Mouse (Mus musculus): ENCODE data around the gene Traf7. TPM values are rescaled to one million over a fixed set of nuclear protein-coding genes. Genes with fewer than 3 reads are reported as not detected.

Gene Traf7
- total RNA-seq, 1 experiment from 2014 or later, result 118 TPM

DNA sequence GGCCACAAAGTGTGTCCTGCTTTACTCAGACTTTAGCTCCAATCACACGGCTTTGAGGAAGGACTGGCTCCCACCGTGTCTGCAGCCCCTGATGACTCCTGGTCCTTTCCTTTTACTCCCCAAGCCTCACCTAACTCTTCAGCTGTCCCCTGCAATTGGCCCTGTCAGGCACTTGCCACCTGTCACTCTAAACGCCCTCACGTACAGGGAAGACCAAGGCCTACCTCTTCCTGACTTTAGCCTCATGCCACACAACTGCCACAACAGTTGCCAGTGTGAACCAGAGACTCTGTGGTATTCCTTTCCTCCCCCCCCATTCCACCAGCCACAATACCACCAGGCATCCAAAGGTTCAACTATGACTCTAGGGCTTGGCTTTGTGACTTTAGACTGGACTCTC, 7.3 kb downstream of the Traf7 start:
- no peak for ATAC-seq (ENCODE audit: extremely low read depth, insufficient number of reproducible peaks, low FRiP score, poor library complexity, severe bottlenecking)

DNA sequence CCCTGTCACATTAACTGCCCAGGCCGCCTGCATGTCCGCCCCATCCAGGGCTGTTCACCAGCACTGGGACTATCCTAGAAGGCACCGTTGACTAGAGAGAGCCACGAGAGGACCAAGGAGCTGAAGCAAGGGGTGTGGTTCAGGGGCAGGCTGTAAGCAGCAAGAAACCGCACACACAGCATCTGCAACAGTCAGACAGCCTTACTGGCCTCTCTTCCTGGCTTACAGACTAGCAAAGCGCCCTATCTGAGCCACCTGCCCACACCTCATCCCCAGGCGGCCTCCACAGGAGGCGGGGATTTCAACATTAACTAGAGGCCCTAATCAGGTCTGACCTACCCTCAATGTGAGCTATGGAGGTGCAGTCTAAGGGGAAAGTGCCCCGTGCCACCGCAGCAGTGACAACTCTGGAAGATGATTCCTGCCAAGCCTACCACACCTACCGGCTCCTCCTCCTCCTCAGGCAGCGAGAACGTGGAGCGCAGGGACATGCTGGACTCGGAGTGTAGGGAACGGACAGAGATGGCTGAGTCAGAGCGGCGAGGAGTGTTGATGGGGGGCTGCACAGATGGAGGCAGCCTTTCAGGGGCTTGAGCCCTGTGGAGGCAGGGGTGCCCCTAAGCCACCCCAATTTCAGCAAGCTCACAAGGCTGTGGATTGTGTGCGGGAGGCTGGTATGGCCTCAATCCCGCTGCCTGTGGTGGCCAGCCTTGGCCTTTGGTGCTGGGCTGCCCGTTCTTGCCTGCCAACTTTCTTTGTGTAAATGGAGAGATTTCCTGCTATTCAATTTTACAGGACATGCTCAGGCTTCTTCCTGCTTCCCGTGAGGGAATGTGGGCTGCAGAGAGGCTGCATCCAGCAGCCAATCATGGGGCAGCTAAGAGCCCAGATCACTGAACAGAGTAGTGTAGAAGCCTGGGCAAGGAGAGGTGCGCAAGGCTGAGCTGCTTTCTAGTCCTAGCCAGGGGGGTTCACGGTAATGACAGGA, 13.2 kb downstream of the Traf7 start:
- no peak for ATAC-seq (ENCODE audit: extremely low read depth, insufficient number of reproducible peaks, low FRiP score, poor library complexity, severe bottlenecking)

DNA sequence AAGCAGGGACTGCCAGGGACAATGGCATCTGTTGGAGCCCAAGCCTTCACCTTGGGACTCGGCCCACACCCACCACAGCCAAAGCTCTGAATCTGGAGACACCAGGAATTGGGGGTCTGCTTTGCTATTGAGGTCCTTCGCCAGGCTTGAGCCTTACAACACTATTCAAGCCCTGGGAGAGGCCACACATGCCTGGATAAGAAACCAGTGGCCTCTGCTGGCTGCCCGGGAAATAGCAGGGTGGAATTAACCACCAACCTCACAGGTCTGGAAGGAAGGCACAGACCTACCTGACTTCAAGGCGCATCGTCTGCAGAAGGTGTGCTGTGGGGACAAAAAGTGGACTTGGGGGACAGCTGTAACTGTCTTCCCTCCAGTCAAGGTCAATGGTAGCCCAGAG, 14.1 kb downstream of the Traf7 start:
- no peak for ATAC-seq (ENCODE audit: extremely low read depth, insufficient number of reproducible peaks, low FRiP score, poor library complexity, severe bottlenecking)

DNA sequence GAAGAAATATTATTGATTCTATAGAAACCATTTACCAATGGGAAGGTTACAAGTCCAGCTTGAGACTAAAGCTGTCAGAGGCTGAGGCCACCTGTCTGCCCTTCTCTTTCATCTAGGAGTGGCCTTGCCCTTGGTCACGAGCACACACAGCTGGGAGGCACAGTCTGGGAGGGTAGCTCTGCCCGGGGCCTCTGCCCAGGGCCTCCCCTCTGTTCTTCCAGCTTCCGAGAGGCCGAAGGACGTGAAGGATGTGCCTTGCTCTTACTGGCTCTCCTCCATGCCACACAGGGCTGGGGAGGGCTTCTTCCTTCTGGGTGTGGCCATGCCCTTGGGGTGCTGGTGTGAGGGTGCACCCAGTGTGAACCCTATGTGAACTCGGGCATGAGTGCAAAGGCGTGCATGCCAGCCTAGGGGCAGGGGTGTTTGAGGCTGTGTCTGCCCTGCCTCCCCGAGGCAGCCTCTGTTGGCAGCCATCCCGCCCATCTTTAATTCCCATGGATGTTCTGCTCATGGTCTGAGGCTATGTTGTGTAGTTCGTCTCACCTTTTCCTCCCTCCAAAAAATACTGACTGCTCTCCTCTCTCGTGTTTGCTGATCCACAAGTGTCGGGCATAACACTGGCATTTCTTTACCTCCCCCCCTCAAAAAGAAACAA, 19.8 kb downstream of the Traf7 start:
- ATAC-seq (ENCODE audit: extremely low read depth, insufficient number of reproducible peaks, low FRiP score, poor library complexity, severe bottlenecking), result no peak

DNA sequence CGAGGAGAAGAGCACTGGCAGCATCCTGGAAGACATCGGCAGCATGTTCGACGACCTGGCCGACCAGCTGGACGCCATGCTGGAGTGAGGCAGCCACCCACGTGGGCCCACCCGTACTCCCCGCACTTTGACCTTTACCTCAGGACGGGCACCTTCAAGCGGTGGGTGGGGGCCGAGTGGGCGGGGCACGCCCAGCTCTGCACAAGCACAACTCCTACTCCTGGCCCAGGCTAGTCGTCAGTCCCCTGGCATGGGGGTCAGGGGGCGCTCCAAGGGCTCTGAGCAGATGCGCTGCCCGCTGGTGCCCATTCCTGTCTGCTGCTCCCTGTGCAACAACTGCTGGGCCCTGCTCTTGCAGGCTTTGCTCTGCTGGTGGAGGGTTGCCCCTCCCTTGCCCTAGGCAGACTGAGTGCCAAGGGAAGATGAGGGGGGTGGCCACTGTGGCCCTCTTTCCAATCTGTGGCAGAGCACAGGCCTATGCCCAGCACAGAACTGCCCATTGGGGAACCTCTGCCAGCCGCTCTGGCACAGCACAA, 20.5 kb downstream of the Traf7 start:
- no peak for ATAC-seq (ENCODE audit: extremely low read depth, insufficient number of reproducible peaks, low FRiP score, poor library complexity, severe bottlenecking)

DNA sequence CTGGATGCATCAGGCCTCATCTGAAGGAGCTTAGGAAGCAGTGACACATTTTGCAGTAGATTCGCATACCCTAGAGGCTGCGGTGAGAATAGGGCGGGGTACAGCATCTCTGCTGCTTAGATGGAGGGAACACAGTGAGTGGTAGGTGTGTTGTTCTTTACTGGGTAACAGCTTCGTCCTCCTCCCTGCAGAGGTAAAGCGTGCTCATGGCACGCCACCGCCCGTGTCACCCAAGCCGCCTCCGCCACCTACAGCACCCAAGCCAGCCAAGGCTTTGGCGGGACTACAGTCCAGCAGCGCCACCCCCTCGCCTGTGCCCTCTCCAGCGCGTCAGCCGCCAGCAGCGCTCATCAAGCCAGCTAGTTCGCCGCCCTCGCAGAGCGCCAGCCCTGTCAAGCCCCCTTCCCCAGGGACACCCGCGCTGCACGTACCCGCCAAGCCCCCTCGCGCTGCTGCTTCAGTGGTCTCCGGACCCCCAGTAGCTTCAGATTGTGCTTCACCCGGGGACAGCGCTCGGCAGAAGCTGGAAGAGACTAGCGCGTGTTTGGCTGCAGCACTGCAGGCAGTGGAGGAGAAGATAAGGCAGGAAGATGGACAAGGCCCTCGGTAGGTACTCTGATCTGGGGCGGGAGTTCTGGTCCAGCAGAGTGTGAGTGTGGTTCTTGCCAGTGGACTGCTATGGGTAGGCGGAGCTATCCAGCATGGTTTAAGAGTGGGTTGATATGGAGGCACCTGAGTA, 21.2 kb downstream of the Traf7 start:
- no peak for ATAC-seq (ENCODE audit: extremely low read depth, insufficient number of reproducible peaks, low FRiP score, poor library complexity, severe bottlenecking)

DNA sequence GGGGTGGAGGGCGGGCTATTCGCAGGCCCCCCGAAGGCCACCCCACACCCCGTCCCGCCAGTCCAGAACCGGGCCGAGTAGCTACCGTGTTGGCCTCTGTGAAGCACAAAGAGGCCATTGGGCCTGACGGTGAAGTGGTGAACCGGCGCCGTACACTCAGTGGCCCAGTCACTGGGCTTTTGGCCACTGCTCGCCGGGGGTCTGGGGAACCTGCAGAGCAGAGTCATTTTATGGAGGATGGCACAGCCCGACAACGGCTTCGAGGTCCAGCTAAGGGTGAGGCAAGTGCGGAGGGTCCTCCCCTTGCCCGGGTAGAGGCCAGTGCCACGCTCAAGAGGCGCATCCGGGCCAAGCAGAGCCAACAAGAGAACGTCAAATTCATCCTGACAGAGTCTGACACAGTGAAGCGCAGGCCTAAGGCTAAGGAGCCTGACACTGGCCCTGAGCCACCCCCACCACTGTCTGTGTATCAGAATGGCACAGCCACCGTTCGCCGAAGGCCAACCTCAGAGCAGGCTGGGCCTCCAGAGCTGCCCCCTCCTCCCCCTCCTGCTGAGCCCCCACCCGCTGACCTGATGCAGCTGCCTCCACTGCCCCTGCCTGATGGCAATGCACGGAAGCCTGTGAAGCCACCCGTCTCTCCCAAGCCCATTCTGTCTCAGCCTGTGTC, 22.3 kb downstream of the Traf7 start:
- no peak for ATAC-seq (ENCODE audit: extremely low read depth, insufficient number of reproducible peaks, low FRiP score, poor library complexity, severe bottlenecking)

DNA sequence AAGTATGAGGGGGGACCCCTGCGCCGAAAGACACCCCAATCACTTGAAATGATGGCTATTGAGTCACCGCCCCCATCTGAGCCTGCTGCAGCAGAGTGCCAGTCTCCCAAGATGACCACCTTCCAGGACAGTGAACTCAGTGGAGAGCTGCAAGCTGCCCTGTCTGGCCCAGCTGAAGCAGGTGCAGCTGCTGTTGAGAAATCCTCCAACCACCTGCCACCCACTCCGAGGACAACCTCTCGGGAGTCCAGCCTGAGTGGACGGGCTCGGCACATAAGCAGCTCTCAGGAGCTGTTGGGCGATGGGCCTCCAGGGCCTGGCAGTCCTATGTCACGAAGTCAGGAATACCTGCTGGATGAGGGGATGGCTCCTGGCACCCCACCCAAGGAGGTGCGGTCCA, 23.7 kb downstream of the Traf7 start:
- ATAC-seq (ENCODE audit: extremely low read depth, insufficient number of reproducible peaks, low FRiP score, poor library complexity, severe bottlenecking), result no peak

DNA sequence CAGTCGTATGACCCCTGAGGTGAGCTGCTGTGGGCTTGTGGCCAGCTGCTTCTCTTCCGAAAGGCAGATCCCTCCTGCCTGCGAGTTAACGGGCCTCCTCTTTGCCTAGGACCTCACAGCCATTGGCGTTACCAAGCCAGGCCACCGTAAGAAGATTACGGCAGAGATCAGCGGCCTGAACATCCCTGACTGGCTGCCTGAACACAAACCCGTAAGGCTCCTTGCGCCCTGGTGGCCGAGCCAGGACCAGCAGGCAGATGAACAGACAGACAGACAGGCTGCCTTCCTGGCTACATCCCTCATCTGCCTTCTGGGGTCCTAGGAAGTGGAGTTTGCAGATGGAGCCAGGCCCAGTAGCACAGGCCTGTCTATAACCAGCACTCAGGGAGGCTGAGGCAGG, 25.5 kb downstream of the Traf7 start:
- no peak for ATAC-seq (ENCODE audit: extremely low read depth, insufficient number of reproducible peaks, low FRiP score, poor library complexity, severe bottlenecking)

DNA sequence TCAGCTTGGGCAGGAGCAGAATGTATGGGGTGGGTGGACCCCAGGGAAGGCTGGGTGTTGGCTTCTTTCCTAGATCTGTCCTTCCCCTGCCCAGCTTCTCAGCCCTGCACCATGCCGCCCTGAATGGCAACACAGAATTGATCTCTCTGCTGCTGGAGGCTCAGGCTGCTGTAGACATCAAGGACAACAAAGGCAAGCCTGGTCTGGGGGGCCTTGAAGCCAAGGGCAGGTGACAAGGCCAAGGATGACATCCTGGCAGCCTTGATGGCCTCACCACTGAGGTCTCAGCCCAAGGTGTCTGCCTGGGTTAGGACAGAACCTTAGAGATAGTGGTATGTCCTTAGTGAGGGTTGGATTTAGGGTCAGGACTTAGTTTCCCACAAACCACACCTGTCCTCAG, 31.7 kb downstream of the Traf7 start:
- ATAC-seq (ENCODE audit: extremely low read depth, insufficient number of reproducible peaks, low FRiP score, poor library complexity, severe bottlenecking), result no peak

DNA sequence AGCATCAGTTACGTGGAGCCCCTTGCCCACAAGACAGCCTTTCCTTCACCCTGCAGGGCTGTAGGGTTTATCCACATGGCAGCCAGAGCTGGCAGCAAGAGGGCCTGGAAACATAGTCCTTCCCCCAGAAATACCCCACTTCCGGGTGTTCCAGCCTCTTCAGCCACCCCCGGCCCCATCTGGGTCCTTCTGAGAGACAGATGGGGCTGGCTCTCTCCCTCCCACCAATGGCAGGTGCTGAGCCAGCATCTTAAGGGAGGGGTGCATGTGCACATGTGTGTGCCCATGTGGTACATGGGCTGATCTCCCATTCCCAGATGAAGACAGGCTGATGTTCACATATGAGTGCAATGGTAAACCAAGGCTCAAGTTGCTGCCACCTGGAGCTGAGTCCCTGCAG, 32.3 kb downstream of the Traf7 start:
- ATAC-seq (ENCODE audit: extremely low read depth, insufficient number of reproducible peaks, low FRiP score, poor library complexity, severe bottlenecking), result no peak

DNA sequence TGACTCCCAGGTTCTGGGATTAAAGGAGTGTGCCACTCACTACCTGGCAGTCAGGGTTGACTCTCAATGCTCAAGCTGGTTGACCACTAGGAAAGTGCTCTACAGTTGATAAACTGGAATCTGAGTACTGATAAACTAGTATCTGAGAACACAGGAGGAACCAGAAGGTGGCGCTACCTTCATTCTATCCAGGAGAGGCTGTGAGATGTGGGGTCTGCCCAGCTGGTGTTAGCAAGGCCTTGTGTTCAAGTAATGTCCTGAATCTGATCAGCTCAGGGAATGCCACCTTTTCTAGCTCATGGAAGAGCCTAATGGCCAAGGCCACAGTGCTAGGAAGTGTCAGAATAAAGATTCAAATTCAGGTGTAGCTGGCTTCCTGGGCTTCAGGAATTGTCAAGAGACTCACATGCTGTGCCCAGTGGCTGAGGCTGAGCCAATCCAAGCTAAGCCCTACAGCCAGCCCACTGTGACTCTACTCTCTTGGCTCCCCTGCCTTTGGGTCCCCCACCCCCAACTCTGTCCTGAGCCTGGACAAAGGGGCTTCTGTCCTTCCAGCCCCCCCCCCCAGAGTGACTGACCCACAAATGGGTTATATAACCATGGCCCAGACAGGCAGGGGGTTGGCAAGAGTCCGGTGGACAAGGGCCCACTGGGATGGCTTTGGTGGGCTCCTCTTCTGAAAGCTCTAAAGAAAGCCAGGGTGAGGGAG, 33.0 kb downstream of the Traf7 start:
- ATAC-seq (ENCODE audit: extremely low read depth, insufficient number of reproducible peaks, low FRiP score, poor library complexity, severe bottlenecking), result no peak

DNA sequence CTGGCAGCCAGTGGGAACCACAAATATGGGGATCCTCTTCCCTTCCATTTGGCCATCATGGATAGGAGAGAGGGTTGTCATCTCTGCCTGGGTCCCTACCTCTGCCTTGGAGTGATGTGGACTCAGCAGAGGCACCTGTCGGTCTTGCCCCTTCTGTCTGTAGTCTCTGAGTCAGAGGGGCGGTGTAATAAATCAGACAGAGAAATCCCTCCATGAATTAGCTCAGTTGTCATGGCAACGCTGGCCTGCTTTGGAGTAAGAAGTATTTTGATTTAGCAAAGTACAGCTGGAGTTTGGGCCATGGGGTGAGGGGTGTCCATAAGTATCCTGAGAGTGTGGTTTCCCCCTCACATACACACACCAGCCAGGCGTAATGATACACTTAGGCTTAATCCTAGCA, 37.3 kb downstream of the Traf7 start:
- ATAC-seq (ENCODE audit: extremely low read depth, insufficient number of reproducible peaks, low FRiP score, poor library complexity, severe bottlenecking), result no peak

DNA sequence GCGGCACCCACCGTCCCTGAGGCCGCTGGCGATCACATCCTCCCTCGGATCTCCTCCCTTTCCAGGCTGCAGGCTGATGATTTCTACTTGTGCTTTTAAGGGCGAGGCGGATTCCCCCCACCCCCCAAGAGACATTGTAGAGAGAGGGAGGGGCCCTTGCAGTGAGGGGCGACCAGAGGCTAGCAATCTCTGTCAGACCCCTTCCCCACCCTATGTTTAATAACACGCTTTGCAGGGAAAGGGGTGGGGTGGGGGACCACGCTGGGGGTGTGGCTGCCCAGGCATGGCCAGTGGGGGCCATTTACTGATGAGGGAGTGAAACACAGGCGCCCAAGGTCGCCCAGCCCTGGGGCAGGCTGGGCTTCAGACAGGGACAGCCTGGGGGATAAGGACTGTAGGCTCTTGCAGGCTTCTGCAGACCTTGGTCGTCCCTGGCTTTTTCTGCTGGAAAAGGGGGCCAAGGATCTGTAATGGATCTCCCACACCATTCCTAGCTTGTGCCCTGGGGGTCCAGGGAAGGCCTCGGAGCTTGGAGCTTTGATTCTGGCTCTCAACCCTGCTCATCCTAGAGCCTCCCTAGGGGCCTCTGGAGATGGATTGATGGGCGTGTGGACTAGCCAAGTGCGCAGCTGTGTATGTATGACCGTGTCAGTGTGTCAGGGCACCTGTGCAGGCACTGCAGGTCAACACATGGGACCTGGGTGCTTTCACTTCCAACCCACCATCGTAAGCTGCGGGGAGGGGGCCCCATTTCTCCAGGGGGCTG, 38.3 kb downstream of the Traf7 start:
- ATAC-seq (ENCODE audit: extremely low read depth, insufficient number of reproducible peaks, low FRiP score, poor library complexity, severe bottlenecking), result no peak

DNA sequence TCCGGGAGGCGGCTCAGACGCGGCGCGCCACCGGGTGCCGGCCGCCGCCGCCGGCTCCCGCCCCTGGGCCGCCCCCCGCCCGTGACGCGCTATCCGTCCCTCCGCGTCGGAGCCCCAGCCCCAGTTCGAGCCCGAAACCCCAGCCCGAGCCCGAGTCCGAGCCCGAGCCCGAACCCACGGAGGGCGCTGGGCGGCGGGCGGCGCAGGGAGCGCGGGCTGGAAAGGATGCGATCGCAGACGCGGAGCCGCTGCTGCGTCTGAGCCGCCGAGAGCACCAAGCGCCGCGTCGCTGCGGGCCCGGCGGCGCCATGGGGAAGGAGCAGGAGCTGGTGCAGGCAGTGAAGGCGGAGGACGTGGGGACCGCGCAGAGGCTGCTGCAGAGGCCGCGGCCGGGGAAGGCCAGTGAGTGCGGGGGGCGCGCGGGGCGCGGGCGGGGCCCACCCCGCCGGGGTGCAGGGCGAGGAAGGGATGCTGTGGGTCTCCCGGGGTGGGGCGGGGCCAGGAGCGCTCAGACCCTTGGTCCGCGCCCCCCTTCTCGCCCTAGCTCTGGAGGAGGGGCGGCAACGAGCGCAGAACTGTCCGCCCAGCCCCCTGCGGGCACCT, 39.0 kb downstream of the Traf7 start:
- no peak for ATAC-seq (ENCODE audit: extremely low read depth, insufficient number of reproducible peaks, low FRiP score, poor library complexity, severe bottlenecking)

DNA sequence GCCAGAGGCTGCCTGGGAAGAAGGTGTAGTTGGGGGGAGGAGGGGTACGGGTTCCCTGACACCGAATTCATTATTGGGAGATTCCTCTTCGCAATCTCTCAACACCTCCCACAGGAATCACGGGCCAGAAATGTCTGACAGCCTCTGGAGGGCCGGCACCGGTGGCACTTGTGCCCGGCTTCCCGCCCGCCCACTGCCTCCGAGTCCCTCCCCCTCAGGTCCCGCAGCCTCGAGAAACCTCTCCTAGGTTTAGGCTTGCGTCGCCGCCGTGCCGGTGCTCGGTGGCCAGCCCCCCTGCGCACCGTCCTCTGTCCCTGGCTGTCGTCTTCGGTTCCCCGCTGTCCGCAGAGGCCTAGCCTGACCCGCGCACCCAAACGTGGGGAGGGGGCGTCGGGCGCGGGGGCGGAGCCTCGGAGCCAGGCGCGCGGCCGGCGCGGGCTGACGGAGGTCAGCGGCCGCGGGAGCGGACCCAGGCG, 39.5 kb downstream of the Traf7 start, which contains the start of gene Caskin1:
Caskin1 (plus strand) TSS at position 416 of the 476 bp plus-strand sequence.
- ATAC-seq (ENCODE audit: extremely low read depth, insufficient number of reproducible peaks, low FRiP score, poor library complexity, severe bottlenecking), result no peak
